Mouse (Mus musculus): ENCODE measurements around the gene Myo1a.
"Not testable (repeated sequence)": the region's sequence is repeated elsewhere in the genome, so short reads cannot be mapped to it uniquely, and the experiment has no call there.

Myo1a gene

GRCm38 (mm10) chr10:127704766-127705220 is at the start of gene Myo1a:
Gene Myo1a (plus strand): TSS chr10:127705170.
- no peak for DNase-seq (ENCODE audit: low spot score)

- not testable (repeated sequence) for DNase-seq (ENCODE audit: low spot score)
Measured at GRCm38 (mm10) chr10:127657617-127658016, 47.4 kb upstream of the Myo1a start.

DNA sequence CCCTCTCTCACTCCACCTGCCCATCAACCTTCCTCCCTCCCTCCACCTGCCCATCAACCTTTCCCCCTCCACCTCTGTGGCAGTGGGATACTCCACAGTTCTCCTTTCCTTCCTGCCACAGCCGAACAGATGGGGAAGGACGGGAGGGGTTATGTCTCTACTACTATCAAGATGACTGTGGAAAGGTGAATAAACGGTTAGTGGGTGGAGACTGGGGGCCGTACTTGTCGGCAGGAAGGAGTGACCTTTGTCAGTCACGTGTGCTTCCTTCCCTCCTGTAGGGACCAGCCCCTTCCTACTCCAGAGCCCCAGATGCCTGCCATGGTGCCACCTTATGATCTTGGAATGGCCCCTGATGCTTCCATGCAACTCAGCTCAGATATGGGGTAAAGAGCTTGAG is 46.9 kb upstream of the Myo1a start:
- no peak for DNase-seq (ENCODE audit: low spot score)

DNA sequence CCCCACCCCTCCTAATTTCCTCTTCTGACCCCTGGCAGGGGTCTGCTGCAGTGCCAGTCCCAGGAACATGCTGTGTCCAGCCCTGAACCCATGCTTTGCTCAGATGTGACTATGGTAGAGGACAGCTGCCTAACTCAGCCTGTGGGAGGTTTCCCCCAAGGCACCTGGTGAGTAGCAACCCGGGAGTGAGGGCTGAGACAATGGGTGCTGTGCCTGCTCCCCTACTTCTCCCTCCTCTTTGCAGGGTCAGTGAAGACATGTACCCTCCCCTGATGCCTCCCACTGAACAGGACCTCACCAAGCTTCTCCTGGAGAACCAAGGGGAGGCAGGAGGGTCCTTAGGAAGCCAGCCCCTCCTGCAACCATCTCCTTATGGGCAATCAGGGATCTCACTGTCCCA is 45.4 kb upstream of the Myo1a start:
- no peak for DNase-seq (ENCODE audit: low spot score)

- no peak for DNase-seq (ENCODE audit: low spot score)
Measured at GRCm38 (mm10) chr10:127661291-127661914, 43.6 kb upstream of the Myo1a start.

DNA sequence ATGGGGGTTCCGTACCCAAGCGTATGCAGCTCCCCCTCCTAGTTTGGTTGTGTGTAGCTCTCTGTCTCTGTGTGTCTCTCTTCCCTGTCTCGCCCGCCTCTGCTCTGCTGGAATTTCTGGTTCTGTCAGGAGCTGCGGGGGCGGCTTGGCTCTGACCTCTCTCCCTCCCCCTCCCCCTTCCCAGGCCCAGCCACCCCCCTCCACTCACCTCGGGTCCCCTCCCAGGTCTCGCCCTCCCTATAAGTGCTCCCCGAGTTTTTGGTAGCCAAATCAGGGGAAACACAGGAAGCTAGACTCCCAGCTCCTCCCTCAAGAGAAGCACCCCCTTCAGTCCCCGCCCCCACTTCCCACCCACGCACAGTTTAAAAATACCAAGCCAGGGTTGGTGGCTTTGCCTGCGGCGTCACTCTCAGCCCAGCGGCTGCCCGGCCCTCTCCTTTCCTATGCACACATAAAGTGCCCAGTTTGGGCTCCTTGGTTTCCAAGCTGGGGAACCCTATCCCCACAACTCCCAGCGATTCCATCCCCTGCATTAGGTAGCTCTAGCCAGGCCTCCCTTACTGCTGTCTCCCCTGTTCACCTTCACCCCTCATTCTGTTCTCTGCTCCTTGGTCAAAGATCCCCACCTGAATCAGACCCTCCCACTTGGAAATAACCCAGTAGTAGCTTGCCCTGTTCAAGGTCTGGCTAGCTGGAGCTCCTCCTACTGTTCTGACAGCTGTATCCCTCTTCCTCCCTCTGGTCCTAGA is 42.9 kb upstream of the Myo1a start:
- DNase-seq (ENCODE audit: low spot score), result peak; percentile 79

GRCm38 (mm10) chr10:127662666-127663253 is 42.2 kb upstream of the Myo1a start:
- DNase-seq (ENCODE audit: low spot score), result peak; percentile 42

GRCm38 (mm10) chr10:127663590-127663989 is 41.4 kb upstream of the Myo1a start:
- DNase-seq (ENCODE audit: low spot score), result no peak

- DNase-seq (ENCODE audit: low spot score), result no peak
Measured at GRCm38 (mm10) chr10:127664166-127664565, 40.8 kb upstream of the Myo1a start.

GRCm38 (mm10) chr10:127664891-127665290 is 40.1 kb upstream of the Myo1a start:
- no peak for DNase-seq (ENCODE audit: low spot score)

DNA sequence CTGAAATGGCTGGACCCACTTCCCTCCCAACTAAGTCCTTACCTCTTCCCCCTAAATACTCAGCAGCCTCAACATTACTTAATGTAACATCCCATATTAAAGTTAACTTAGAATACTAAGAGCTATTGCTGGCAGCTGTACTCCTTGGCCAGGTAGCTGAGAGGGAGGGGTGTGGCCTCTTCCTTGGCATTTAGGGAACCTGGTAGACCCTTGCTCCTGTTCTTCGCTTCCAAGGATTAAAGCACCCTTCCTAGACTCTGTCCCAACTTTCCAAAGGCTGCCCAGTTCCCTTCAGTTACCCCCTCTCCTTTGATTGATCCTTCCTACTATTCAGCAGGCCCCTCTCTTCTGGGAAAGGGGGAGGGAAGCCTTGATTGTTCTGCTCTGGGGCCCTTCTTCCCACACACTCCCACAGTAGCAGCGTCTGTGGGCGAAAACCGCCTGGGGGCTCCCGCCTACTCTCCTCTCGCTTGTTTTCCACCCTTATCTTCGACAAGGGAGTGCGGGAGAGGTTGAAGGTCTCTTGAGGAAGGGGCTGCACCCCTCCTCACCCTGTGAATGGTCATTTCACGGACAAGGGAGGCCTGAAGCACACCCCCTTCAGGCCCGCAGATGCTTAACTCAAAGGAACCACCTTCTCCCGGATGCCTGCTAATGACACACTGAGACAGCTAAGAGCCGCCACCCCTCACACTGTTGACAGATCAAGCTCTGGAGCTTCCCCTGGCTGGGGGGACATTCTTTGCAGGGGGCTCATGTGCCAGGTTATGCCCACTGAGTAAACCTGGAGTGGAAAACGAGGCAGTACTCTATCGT is 39.4 kb upstream of the Myo1a start:
- no peak for DNase-seq (ENCODE audit: low spot score)

- peak; percentile 91 for DNase-seq (ENCODE audit: low spot score)
Measured at GRCm38 (mm10) chr10:127666501-127667268, 38.3 kb upstream of the Myo1a start, which contains the start of gene Nemp1. Gene Nemp1 (plus strand): TSS chr10:127666901.

DNA sequence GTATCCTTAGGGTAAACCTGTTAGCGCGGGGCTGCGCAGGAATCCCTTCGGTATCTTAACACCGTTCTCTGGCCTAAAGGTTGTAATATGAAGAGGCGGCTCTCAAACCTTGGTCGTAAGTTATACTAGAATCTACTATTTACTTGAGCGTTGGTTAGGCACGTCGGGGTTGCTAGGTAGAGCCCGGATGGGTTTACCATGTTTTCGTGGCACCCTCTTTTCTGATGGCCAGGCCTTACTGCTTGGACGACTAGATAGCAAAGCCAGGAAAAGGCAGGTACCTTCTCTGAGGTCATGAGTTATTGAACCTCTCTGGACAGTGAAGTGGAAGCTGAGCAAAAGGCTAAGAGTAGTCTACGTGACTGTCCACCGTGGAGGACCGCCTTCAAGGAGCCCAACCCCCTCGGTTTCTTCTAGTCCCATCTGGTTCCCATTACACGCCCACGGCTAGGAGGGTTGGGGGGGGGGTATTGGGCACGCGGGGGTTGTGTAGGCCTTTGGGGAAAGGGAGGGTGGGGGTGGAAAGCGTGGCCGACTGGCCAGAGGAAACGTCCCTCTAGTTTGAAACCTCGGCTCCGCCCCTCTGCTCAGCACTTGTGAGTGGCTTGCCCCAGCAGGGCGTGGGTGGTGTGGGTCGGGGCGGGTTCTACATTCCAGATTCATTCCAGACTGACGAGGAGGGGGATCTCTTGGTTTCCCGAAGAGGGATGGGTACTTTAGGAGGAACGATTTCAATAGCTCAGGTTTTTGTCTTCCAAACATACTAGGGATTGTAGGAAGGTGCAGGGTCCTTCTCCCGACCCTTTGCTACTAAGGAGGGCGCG is 37.5 kb upstream of the Myo1a start:
- DNase-seq (ENCODE audit: low spot score), result peak; percentile 93

- peak; percentile 80 for DNase-seq (ENCODE audit: low spot score)
Measured at GRCm38 (mm10) chr10:127668093-127669050, 36.6 kb upstream of the Myo1a start, which contains the start of gene Nab2. Gene Nab2 (minus strand): TSS chr10:127668568.

DNA sequence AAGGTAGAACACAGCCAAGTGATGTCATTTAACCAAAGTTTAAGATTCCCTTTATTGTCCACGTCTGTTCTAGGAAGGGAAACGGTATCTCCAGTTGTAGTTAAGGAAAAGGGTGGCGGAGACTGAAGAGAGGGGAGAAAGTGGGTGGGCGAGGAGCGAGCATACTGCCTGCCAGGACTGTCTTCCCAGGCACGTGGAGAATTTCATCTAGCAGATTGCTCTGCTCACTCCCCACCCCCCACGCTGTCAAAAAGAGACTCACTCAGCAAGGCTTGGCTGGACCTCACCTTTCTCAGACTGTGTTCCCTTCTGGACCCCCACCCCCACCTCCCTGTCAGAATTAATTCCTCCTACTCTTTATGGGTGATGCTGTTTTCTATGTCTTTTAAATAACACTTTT is 35.8 kb upstream of the Myo1a start:
- DNase-seq (ENCODE audit: low spot score), result peak; percentile 40

GRCm38 (mm10) chr10:127670185-127670584 is 34.8 kb upstream of the Myo1a start:
- DNase-seq (ENCODE audit: low spot score), result no peak

DNA sequence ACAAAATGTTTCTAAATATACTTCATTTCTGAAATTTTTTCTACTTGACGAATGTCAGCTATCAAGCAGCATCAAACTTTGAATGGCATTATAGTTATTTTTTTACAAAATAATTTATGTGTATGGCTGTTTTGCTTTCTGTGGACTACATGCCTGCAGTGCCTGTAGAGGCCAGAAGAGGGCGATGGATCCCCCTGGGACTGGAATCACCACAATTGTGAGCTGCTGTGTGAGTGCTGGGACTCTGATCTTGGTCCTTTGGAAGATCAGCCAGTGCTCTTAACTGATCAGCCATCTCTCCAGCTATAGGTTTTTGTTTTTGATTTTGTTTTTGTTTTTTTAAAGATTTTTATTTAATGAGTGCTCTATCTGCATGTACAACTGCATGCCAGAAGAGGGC is 33.7 kb upstream of the Myo1a start:
- no peak for DNase-seq (ENCODE audit: low spot score)

DNA sequence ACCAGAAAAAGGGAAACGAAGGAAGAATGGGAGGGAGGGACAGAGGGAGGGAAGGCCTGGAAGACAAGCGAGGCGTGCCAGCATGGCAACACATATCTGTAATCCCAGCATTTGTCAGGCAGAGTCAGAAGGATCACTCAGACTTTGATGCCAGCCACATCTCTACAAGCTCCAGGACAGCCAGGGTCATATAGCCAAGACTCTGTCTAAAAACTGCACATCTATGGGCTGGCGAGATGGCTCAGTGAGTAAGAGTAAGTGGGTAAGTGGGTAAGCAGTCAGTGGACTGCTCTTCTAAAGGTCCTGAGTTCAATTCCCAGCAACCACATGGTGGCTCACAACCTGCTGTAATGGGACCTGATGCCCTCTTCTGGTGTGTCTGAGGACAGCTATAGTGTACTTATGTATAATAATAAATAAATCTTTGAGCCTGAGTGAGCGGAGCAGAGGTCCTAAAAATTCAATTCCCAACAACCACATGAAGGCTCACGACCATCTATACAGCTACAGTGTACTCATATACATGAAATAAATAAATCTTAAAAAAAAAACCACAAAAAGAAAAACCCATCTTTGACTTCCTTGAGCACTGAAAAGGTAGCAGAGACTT is 30.8 kb upstream of the Myo1a start:
- DNase-seq (ENCODE audit: low spot score), result no peak
